Mouse (Mus musculus): ENCODE results near the gene Hinfp.
"Not testable (repeated sequence)": the region's sequence is repeated elsewhere in the genome, so short reads cannot be mapped to it uniquely, and the experiment has no call there.

The Hinfp gene

GRCm38 (mm10) chr9:44330736-44331135 lies 25.3 kb upstream of the Hinfp start:
- no peak for DNase-seq

GRCm38 (mm10) chr9:44327926-44328325 lies 22.5 kb upstream of the Hinfp start:
- DNase-seq, result no peak

GRCm38 (mm10) chr9:44327064-44327711 lies 21.7 kb upstream of the Hinfp start:
- peak; percentile 98 for DNase-seq

- peak; percentile 99 for DNase-seq
Observed at GRCm38 (mm10) chr9:44326371-44327063, 21.0 kb upstream of the Hinfp start.

GRCm38 (mm10) chr9:44325768-44326370 lies 20.4 kb upstream of the Hinfp start, which contains the start of gene Dpagt1:
Dpagt1 (plus strand) TSS chr9:44326019.
- DNase-seq, result no peak

- not testable (repeated sequence) for DNase-seq
Observed at GRCm38 (mm10) chr9:44325032-44325767, 19.7 kb upstream of the Hinfp start.

GRCm38 (mm10) chr9:44324147-44324546 lies 18.7 kb upstream of the Hinfp start:
- DNase-seq, result no peak

- not testable (repeated sequence) for DNase-seq
Observed at GRCm38 (mm10) chr9:44323656-44324055, 18.2 kb upstream of the Hinfp start.

GRCm38 (mm10) chr9:44320799-44321133 lies 15.3 kb upstream of the Hinfp start:
- DNase-seq, result no peak

- DNase-seq, result peak; percentile 99
Observed at GRCm38 (mm10) chr9:44319887-44320798, 14.7 kb upstream of the Hinfp start, which contains the start of gene C2cd2l. C2cd2l (minus strand) TSS chr9:44320285.

- DNase-seq, result no peak
Observed at GRCm38 (mm10) chr9:44319105-44319886, 13.8 kb upstream of the Hinfp start.

GRCm38 (mm10) chr9:44318826-44319095 lies 13.3 kb upstream of the Hinfp start:
- DNase-seq, result no peak

GRCm38 (mm10) chr9:44318076-44318825 lies 12.8 kb upstream of the Hinfp start:
- DNase-seq, result no peak

- DNase-seq, result no peak
Observed at GRCm38 (mm10) chr9:44317452-44317851, 12.0 kb upstream of the Hinfp start.

- DNase-seq, result peak; percentile 90
Observed at GRCm38 (mm10) chr9:44314910-44315309, 9.4 kb upstream of the Hinfp start.

- DNase-seq, result no peak
Observed at GRCm38 (mm10) chr9:44314257-44314547, 8.7 kb upstream of the Hinfp start.

- DNase-seq, result peak; percentile 90
Observed at GRCm38 (mm10) chr9:44313476-44314256, 8.2 kb upstream of the Hinfp start.

GRCm38 (mm10) chr9:44311136-44312134 lies 6.0 kb upstream of the Hinfp start:
- DNase-seq, result peak; percentile 98

- DNase-seq, result peak; percentile 94
Observed at GRCm38 (mm10) chr9:44310750-44311135, 5.3 kb upstream of the Hinfp start.

Measured in heart, adult 11 months (tissue).